Mouse (Mus musculus) stomach, postnatal 0 days (tissue): ENCODE results near the gene Usf2. TPM values are rescaled to one million over a fixed set of nuclear protein-coding genes. Genes with fewer than 3 reads are reported as not detected.

ENCODE experiments used
- ATAC-seq: fragments of 200-750 bp; cut with Nextera tagmentation; 2 replicates; pipeline ENCODE4 v1.8.0; 2017; ENCODE audit not compliant: low FRiP score, low TSS enrichment
- DNase-seq: peaks from one replicate; pipeline ENCODE4 v3.0.0-alpha.2; 2016; ENCODE audit warnings: low spot score
- H3K27ac ChIP-seq: fragments of 300-500 bp; sonication (generic); replicated peaks from 2 replicates; pipeline ENCODE4 v1.5.1; 2014; ENCODE audit warnings: mild to moderate bottlenecking, control low read depth
- H3K27me3 ChIP-seq: fragments of 300-500 bp; sonication (generic); 2 replicates; pipeline ENCODE4 v1.6.1; 2014; ENCODE audit warnings: low read length; ENCODE audit not compliant: control insufficient read depth, insufficient read depth
- H3K36me3 ChIP-seq: fragments of 300-500 bp; sonication (generic); 2 replicates; pipeline ENCODE4 v1.6.1; 2014; ENCODE audit warnings: low read length, mixed read lengths; ENCODE audit not compliant: control insufficient read depth, insufficient read depth
- H3K4me1 ChIP-seq: fragments of 300-500 bp; sonication (generic); replicated peaks from 2 replicates; pipeline ENCODE4 v1.6.1; 2014; ENCODE audit warnings: antibody characterized with exemption; ENCODE audit not compliant: control insufficient read depth, insufficient read depth
- H3K4me2 ChIP-seq: fragments of 300-500 bp; sonication (generic); replicated peaks from 2 replicates; pipeline ENCODE4 v1.6.1; 2014; ENCODE audit warnings: low read depth, mild to moderate bottlenecking, control low read depth, moderate library complexity
- H3K4me3 ChIP-seq: fragments of 300-500 bp; sonication (generic); 2 replicates; pipeline ENCODE4 v1.5.1; 2014; ENCODE audit warnings: low read depth, low read length, control low read depth
- H3K9ac ChIP-seq: fragments of 300-500 bp; sonication (generic); 2 replicates; pipeline ENCODE4 v1.6.1; 2014; ENCODE audit warnings: mild to moderate bottlenecking, low read length, control low read depth, mixed read lengths
- H3K9me3 ChIP-seq: fragments of 300-500 bp; sonication (generic); 2 replicates; pipeline ENCODE4 v1.6.1; 2016; ENCODE audit warnings: low read length; ENCODE audit not compliant: control insufficient read depth
- CTCF ChIP-seq: IDR thresholded peaks from 2 replicates; pipeline ENCODE4 v1.5.1; 2016; ENCODE audit warnings: antibody characterized with exemption, low read depth, mild to moderate bottlenecking, moderate library complexity
- EP300 ChIP-seq: optimal IDR thresholded peaks from 2 replicates; pipeline ENCODE3; 2016; ENCODE audit warnings: antibody characterized with exemption
- WGBS: fragments of 180-500 bp; shearing (Covaris S2); extraction: QIAGEN DNeasy Blood & Tissue Kit; methylation state at CpG from one replicate; pipeline ENCODE4 v1.1.7; 2014; 5-methylcytosine and 5-hydroxymethylcytosine counted together
- polyA plus RNA-seq: library from polyadenylated mRNA; unstranded; fragments of >200 nt; fragmentation: Nextera tagmentation; extraction: Ambion mirVana; gene quantifications from 2 replicates; pipeline ENCODE4 v1.2.1, GENCODE M21; 2015

Gene Usf2
- polyA plus RNA-seq, 1 experiment from 2014 or later: 12.0 TPM

GRCm38 (mm10) chr7:30972426-30973250, 16.0 kb upstream of the Usf2 start:
- WGBS: 7% methylated on average over 41 of the region's 41 CpGs
- Histone ChIP-seq H3K27me3 (no peaks in the 10 kb centered on the region), H3K27ac (peak overlapping the region; percentile 92), H3K4me3 (peak overlapping the region; percentile 51), H3K36me3 (no peaks in the 10 kb centered on the region), H3K9me3 (no peaks in the 10 kb centered on the region), H3K4me2 (peak overlapping the region; percentile 50), H3K9ac (peak overlapping the region; percentile 71), H3K4me1 (no peaks in the 10 kb centered on the region)
- ATAC-seq (peak; percentile 6), DNase-seq (peak; percentile 52)
- TF ChIP-seq EP300 (no peak), CTCF (no peak)

- Histone ChIP-seq H3K9me3 (no peaks in the 10 kb centered on the region), H3K4me1 (no peaks in the 10 kb centered on the region), H3K9ac (peak overlapping the region; percentile 27), H3K4me3 (peak overlapping the region; percentile 51; the same call in 1 of the 2 replicates), H3K27me3 (no peaks in the 10 kb centered on the region), H3K36me3 (no peaks in the 10 kb centered on the region), H3K27ac (no peak overlapping the region), H3K4me2 (peak overlapping the region; percentile 50)
- 76% methylated on average over 15 of the region's 15 CpGs for WGBS
- ATAC-seq (no peak), DNase-seq (no peak)
- TF ChIP-seq CTCF (no peak), EP300 (no peak)
Measured at GRCm38 (mm10) chr7:30971901-30972300, 15.3 kb upstream of the Usf2 start.

- peaks cover 2% of the 10 kb centered on the region; the same call in 1 of the 2 replicates for H3K36me3 ChIP-seq
- WGBS: 57% methylated on average over 4 of the region's 4 CpGs
- DNase-seq (no peak), ATAC-seq (no peak)
- H3K4me1 ChIP-seq: no peaks in the 10 kb centered on the region
- H3K27ac ChIP-seq: no peak overlapping the region
- no peaks in the 10 kb centered on the region for H3K9me3 ChIP-seq
- no peak overlapping the region for H3K4me2 ChIP-seq
- H3K27me3 ChIP-seq: no peaks in the 10 kb centered on the region
- H3K4me3 ChIP-seq: no peak overlapping the region
- H3K9ac ChIP-seq: no peak overlapping the region
- no peak for TF ChIP-seq EP300
- TF ChIP-seq CTCF: no peak
Measured at GRCm38 (mm10) chr7:30969174-30969573, 12.6 kb upstream of the Usf2 start.

- 87% methylated on average over 8 of the region's 8 CpGs for WGBS
- H3K36me3 ChIP-seq: peaks cover 2% of the 10 kb centered on the region; the same call in 1 of the 2 replicates
- no peak overlapping the region for H3K4me3 ChIP-seq
- H3K27ac ChIP-seq: no peak overlapping the region
- no peaks in the 10 kb centered on the region for H3K9me3 ChIP-seq
- no peaks in the 10 kb centered on the region for H3K27me3 ChIP-seq
- no peak overlapping the region for H3K9ac ChIP-seq
- H3K4me2 ChIP-seq: no peak overlapping the region
- ATAC-seq: no peak
- DNase-seq: no peak
- TF ChIP-seq CTCF: no peak
- no peak for TF ChIP-seq EP300
- no peaks in the 10 kb centered on the region for H3K4me1 ChIP-seq
Measured at GRCm38 (mm10) chr7:30968611-30969010, 12.0 kb upstream of the Usf2 start.

GRCm38 (mm10) chr7:30966657-30967056, 10.1 kb upstream of the Usf2 start:
- H3K36me3 ChIP-seq: peaks cover 2% of the 10 kb centered on the region; the same call in 1 of the 2 replicates
- no peak overlapping the region for H3K4me2 ChIP-seq
- H3K9me3 ChIP-seq: no peaks in the 10 kb centered on the region
- no peak overlapping the region for H3K4me3 ChIP-seq
- no peaks in the 10 kb centered on the region for H3K27me3 ChIP-seq
- no peak overlapping the region for H3K27ac ChIP-seq
- no peak overlapping the region for H3K9ac ChIP-seq
- DNase-seq (no peak), ATAC-seq (no peak)
- H3K4me1 ChIP-seq: no peaks in the 10 kb centered on the region
- WGBS: 82% methylated on average over 3 of the region's 3 CpGs
- no peak for TF ChIP-seq EP300
- TF ChIP-seq CTCF: no peak

- Histone ChIP-seq H3K4me1 (no peaks in the 10 kb centered on the region), H3K27ac (no peak overlapping the region), H3K9me3 (no peaks in the 10 kb centered on the region), H3K27me3 (no peaks in the 10 kb centered on the region), H3K4me3 (no peak overlapping the region), H3K36me3 (peaks cover 2% of the 10 kb centered on the region; the same call in 1 of the 2 replicates), H3K9ac (no peak overlapping the region), H3K4me2 (no peak overlapping the region)
- ATAC-seq (no peak), DNase-seq (no peak)
- 88% methylated on average over 14 of the region's 14 CpGs for WGBS
- TF ChIP-seq CTCF (no peak), EP300 (no peak)
Measured at GRCm38 (mm10) chr7:30965677-30966076, 9.1 kb upstream of the Usf2 start.
